Mouse (Mus musculus) G1E (cell line): ENCODE measurements at regions not wholly inside any gene's neighbourhood (a gene's known extent, or its start where the extent isn't known, plus 50 kb on each side); places are given as distances from the start of the nearest gene placed in this dataset.
"Not testable (repeated sequence)": the region's sequence is repeated elsewhere in the genome, so short reads cannot be mapped to it uniquely, and the experiment has no call there.

Experiments
- ATAC-seq: 2 replicates; pipeline ENCODE4 v1.8.0; 2016; ENCODE audit warnings: mild to moderate bottlenecking; ENCODE audit not compliant: insufficient number of reproducible peaks, poor library complexity, low FRiP score, severe bottlenecking; ENCODE audit errors: extremely low read depth
- DNase-seq: peaks from one replicate; pipeline ENCODE4 v3.0.0; 2012; ENCODE audit warnings: low spot score
- H3K27me3 ChIP-seq: 2 replicates; pipeline ENCODE4 v1.6.1; 2012; ENCODE audit warnings: mild to moderate bottlenecking, low read length, inconsistent platforms; ENCODE audit not compliant: insufficient read depth
- H3K36me3 ChIP-seq: replicated peaks from 2 replicates; pipeline ENCODE3; 2012; ENCODE audit warnings: mild to moderate bottlenecking, inconsistent platforms
- H3K4me1 ChIP-seq: 2 replicates; pipeline ENCODE4 v1.6.1; 2012; ENCODE audit warnings: low read depth, low read length, inconsistent platforms, mixed read lengths; ENCODE audit not compliant: insufficient read depth
- H3K4me3 ChIP-seq: 2 replicates; pipeline ENCODE4 v1.5.1; 2012; ENCODE audit warnings: low read depth, mild to moderate bottlenecking, inconsistent platforms, low read length, moderate library complexity, mixed read lengths
- H3K9me3 ChIP-seq: replicated peaks from 2 replicates; pipeline ENCODE4 v1.6.1; 2012; ENCODE audit warnings: inconsistent platforms
- CTCF ChIP-seq: IDR thresholded peaks from 2 replicates; pipeline ENCODE4 v1.5.1; 2012; ENCODE audit warnings: low read depth, low read length, inconsistent platforms, mixed read lengths
- GATA1 ChIP-seq: IDR thresholded peaks from 2 replicates; pipeline ENCODE4 v1.6.1; 2012; ENCODE audit warnings: borderline replicate concordance, low read length, inconsistent platforms, mixed read lengths
- GATA2 ChIP-seq: IDR thresholded peaks from 2 replicates; pipeline ENCODE4 v1.6.1; 2012; ENCODE audit warnings: low read depth, low read length, inconsistent platforms, borderline replicate concordance
- POLR2AphosphoS5 ChIP-seq: IDR thresholded peaks from 2 replicates; pipeline ENCODE4 v1.6.1; 2012; ENCODE audit warnings: low read depth, low read length, inconsistent platforms; ENCODE audit not compliant: insufficient replicate concordance
- TAL1 ChIP-seq: conservative IDR thresholded peaks from 2 replicates; pipeline ENCODE4 v1.6.1; 2012; ENCODE audit warnings: low read depth, low read length, inconsistent platforms, mixed read lengths

DNA sequence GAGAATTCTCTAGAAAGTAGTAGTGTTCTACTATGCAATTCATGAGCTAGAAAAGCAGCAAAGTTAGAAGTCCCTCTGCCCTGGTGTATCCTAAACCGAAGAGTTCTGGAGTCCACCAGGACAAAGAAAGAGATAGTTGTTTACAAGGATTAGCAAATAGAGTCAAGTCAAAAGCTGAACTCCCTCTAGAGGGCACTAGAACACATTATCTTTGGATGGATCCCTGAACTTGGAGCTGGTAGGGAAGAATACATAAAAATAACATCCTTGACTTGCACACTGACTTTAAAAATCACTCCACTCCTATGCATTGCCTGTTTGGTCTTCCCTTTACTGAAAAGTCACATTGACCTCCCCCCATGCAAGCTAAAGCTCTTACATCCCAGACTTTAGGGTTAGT lies 205.3 kb upstream of the Arhgap42 start:
- H3K36me3 ChIP-seq = no peaks in the 10 kb centered on the region
- no peak for DNase-seq
- H3K27me3 ChIP-seq = no peaks in the 10 kb centered on the region
- TF ChIP-seq CTCF (no peak), TAL1 (no peak), POLR2AphosphoS5 (no peak), GATA1 (no peak), GATA2 (no peak)
- no peaks in the 10 kb centered on the region for H3K4me1 ChIP-seq
- no peak overlapping the region for H3K4me3 ChIP-seq
- ATAC-seq = no peak
- no peaks in the 10 kb centered on the region for H3K9me3 ChIP-seq

DNA sequence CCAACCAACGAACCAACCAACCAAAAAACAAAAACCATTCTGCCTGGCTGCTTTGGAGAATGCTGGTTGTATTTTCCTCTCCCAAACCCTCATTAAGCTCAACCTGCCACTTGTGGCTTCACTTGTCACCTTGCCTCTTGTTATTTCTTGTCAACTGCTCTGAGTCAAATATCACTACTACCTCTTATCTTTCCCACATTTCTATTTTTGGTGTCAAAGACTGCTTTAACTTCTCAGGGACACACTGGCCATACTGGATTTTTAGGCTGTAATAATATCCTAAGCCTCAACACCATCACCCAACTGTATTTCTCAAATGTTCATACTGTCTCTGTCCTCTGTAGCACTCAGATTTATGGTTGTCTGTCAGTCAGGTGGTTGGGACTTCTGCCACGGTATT lies 181.4 kb upstream of the Arhgap42 start:
- no peaks in the 10 kb centered on the region for H3K36me3 ChIP-seq
- no peak for TF ChIP-seq CTCF
- TF ChIP-seq GATA1 = no peak
- TF ChIP-seq TAL1 = no peak
- no peak for TF ChIP-seq GATA2
- TF ChIP-seq POLR2AphosphoS5 = no peak
- DNase-seq (no peak), ATAC-seq (no peak)
- no peaks in the 10 kb centered on the region for H3K9me3 ChIP-seq
- no peaks in the 10 kb centered on the region for H3K27me3 ChIP-seq
- H3K4me3 ChIP-seq = no peak overlapping the region
- H3K4me1 ChIP-seq = no peaks in the 10 kb centered on the region

GRCm38 (mm10) chr9:9412460-9413181 lies 173.7 kb upstream of the Arhgap42 start:
- ATAC-seq (no peak), DNase-seq (no peak)
- H3K27me3 ChIP-seq = no peaks in the 10 kb centered on the region
- H3K36me3 ChIP-seq = no peaks in the 10 kb centered on the region
- H3K9me3 ChIP-seq = no peaks in the 10 kb centered on the region
- no peaks in the 10 kb centered on the region for H3K4me1 ChIP-seq
- TF ChIP-seq TAL1 = no peak
- TF ChIP-seq GATA1 = no peak
- H3K4me3 ChIP-seq = no peak overlapping the region

- H3K9me3 ChIP-seq, H3K4me1 ChIP-seq, H3K36me3 ChIP-seq, H3K27me3 ChIP-seq, H3K4me3 ChIP-seq, DNase-seq, ATAC-seq: not testable (repeated sequence)
Observed at GRCm38 (mm10) chr9:9394190-9394589, 155.3 kb upstream of the Arhgap42 start.

DNA sequence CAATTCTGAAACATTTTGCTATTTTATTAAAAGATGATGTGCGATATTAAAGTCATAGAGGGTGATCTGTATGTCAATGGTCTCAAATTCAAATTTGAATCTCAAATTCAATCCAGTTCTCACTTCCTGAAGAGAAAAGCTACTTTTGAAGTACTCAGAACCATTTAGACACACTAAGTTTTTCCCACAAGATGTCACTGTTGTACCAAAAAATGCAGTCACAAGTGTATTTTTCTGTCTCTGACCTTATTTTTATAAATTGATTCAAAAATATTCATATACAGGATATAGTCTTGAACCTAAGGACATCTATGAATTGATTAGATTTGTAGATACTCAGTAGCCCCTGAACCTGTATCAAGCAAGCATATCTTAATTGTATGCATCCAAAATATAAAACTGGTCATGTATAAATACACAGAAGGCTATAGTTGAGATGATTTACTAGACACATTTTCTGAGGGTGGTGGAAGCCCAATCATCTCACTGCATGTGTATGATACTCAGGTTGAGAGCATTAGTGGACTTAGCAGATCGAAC lies 137.8 kb upstream of the Arhgap42 start:
- no peaks in the 10 kb centered on the region for H3K4me1 ChIP-seq
- no peaks in the 10 kb centered on the region for H3K27me3 ChIP-seq
- no peaks in the 10 kb centered on the region for H3K36me3 ChIP-seq
- no peak overlapping the region for H3K4me3 ChIP-seq
- TF ChIP-seq POLR2AphosphoS5 (no peak), CTCF (no peak), GATA1 (no peak), GATA2 (no peak), TAL1 (no peak)
- ATAC-seq = no peak
- no peaks in the 10 kb centered on the region for H3K9me3 ChIP-seq
- no peak for DNase-seq

- TF ChIP-seq CTCF = 0 out of 2 replicates have a peak, but pooled peaks have one; percentile 6
- TF ChIP-seq POLR2AphosphoS5 = no peak
- TF ChIP-seq GATA2 = no peak
- no peak for TF ChIP-seq TAL1
- Histone ChIP-seq H3K36me3 (no peaks in the 10 kb centered on the region), H3K4me1 (no peaks in the 10 kb centered on the region), H3K9me3 (no peaks in the 10 kb centered on the region), H3K27me3 (no peaks in the 10 kb centered on the region), H3K4me3 (no peak overlapping the region)
- no peak for ATAC-seq
- DNase-seq = no peak
Observed at GRCm38 (mm10) chr9:9375304-9375904, 136.5 kb upstream of the Arhgap42 start.
